Mouse (Mus musculus) liver, embryonic 15.5 days (tissue): ENCODE data around the gene Gm6614. TPM values are rescaled to one million over a fixed set of nuclear protein-coding genes. Genes with fewer than 3 reads are reported as not detected.
"Not testable (repeated sequence)": the region's sequence is repeated elsewhere in the genome, so short reads cannot be mapped to it uniquely, and the experiment has no call there.

Experiments used
- ATAC-seq: fragments of 200-750 bp; cut with Nextera tagmentation; 2 replicates; pipeline ENCODE4 v1.8.0; 2017; ENCODE audit warnings: moderate number of reproducible peaks, mild to moderate bottlenecking, moderate library complexity; ENCODE audit not compliant: insufficient read depth
- H3K27ac ChIP-seq: fragments of 300-500 bp; sonication (generic); replicated peaks from 2 replicates; pipeline ENCODE4 v1.5.1; 2015; ENCODE audit warnings: mild to moderate bottlenecking, inconsistent platforms
- H3K27me3 ChIP-seq: fragments of 300-500 bp; sonication (generic); 2 replicates; pipeline ENCODE4 v1.6.1; 2015; ENCODE audit warnings: mild to moderate bottlenecking, inconsistent platforms
- H3K36me3 ChIP-seq: fragments of 300-500 bp; sonication (generic); replicated peaks from 2 replicates; pipeline ENCODE4 v1.6.1; 2015; ENCODE audit warnings: moderate library complexity, mild to moderate bottlenecking, inconsistent platforms
- H3K4me1 ChIP-seq: fragments of 300-500 bp; sonication (generic); replicated peaks from 2 replicates; pipeline ENCODE4 v1.6.1; 2015; ENCODE audit warnings: inconsistent platforms
- H3K4me2 ChIP-seq: fragments of 300-500 bp; sonication (generic); 2 replicates; pipeline ENCODE4 v1.6.1; 2015; ENCODE audit warnings: moderate library complexity, mild to moderate bottlenecking, inconsistent platforms
- H3K4me3 ChIP-seq: fragments of 300-500 bp; sonication (generic); replicated peaks from 2 replicates; pipeline ENCODE4 v1.5.1; 2015; ENCODE audit warnings: mild to moderate bottlenecking, inconsistent platforms
- H3K9ac ChIP-seq: fragments of 300-500 bp; sonication (generic); 2 replicates; pipeline ENCODE4 v1.6.1; 2015; ENCODE audit warnings: moderate library complexity, mild to moderate bottlenecking, inconsistent platforms
- H3K9me3 ChIP-seq: fragments of 300-500 bp; sonication (generic); replicated peaks from 2 replicates; pipeline ENCODE4 v1.6.1; 2016; ENCODE audit warnings: inconsistent platforms
- WGBS: fragments of 180-500 bp; shearing (Covaris S2); methylation state at CpG from one replicate; pipeline ENCODE4 v1.1.7; 2015; ENCODE audit warnings: mixed read lengths; ENCODE audit not compliant: insufficient replicate concordance; 5-methylcytosine and 5-hydroxymethylcytosine counted together
- polyA plus RNA-seq: library from polyadenylated mRNA; unstranded; fragments of >200 nt; fragmentation: Nextera tagmentation; extraction: Ambion mirVana; gene quantifications from 2 replicates; pipeline ENCODE4 v1.2.1, GENCODE M21; 2015

Gene Gm6614
- polyA plus RNA-seq, result not detected in 2 replicates

DNA sequence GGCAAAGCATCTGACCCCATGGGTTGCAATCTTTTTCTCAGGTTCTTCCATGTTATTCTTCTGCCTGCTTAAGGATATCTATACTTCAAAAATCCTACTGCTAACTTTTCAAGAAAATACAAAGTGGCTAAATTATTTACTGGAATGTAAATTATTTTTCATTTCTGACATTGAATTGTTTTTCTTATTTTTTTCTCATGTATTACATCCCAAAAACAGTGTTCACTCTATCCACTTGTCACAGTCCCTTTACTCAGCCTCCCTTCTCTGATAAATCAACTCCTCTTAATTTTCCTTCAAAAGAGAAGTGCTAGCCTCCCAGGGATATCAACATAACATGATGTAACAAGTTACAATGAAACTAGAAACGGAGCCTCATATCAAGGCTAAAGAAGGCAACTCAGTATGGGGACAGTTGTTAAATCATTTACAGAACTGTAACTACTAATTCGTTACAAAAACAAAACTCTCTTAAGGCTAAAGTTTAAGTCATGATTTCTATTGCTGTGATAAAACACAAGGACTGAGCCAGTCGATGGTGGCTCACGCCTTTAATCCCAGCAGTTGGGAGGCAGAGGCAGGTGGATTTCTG lies at the start of gene Gm6614:
Gene Gm6614, minus strand, starts transcription at position 51 of the 592 bp plus-strand sequence.
- no peaks in the 10 kb centered on the region for H3K9me3 ChIP-seq
- H3K27me3 ChIP-seq, result no peaks in the 10 kb centered on the region
- H3K4me3 ChIP-seq, result no peak within 1 kb of the TSS
- H3K36me3 ChIP-seq, result no peaks in the 10 kb centered on the region
- no peak within 1 kb of the TSS for H3K27ac ChIP-seq
- no peak within 1 kb of the TSS for H3K4me2 ChIP-seq
- no peak for ATAC-seq
- H3K4me1 ChIP-seq, result no peaks in the 10 kb centered on the region
- WGBS, result 57% methylated on average over 4 of the region's 4 CpGs
- H3K9ac ChIP-seq, result no peak within 1 kb of the TSS

DNA sequence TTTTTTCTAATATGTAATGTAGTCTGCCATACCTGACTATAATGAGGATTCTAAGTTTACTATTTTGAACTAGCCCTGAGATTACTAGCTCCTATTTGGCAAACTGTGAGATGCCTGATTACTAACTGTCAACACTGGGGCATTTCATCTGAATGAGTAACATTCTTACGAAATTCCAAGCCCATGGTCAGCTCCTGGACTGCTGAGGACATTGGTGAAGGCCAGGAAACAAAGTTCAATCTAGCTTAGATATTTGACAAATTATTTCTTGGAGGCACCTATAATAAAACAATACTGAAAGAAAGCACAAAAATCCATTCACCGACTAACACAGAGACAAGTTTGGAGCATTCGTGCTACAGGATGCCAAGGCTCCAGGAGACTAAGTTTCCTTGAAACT lies 47.1 kb upstream of the Gm6614 start:
- H3K4me1 ChIP-seq, H3K9ac ChIP-seq, H3K27ac ChIP-seq, H3K4me3 ChIP-seq, H3K9me3 ChIP-seq, H3K27me3 ChIP-seq, ATAC-seq, H3K36me3 ChIP-seq, H3K4me2 ChIP-seq: not testable (repeated sequence)
- WGBS, result 56% methylated on average over 3 of the region's 3 CpGs

DNA sequence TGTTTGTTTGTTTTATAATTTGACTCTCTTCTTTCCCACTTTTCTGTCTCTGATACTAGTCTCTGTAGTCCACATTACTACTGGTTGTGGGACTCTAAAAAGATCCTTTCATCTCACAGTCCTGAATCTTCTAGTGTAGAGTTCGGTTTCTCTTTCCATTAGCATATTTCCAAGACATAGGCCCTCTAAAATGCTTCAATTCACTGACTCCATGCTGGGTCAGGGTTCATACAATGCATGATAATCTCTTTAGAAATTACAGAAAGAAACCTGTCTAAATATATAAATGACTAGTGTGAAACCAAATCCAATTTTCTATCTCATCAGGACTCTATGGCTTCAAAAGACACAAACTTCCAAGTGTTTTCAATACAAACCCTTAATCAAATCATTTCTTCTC lies 36.5 kb upstream of the Gm6614 start:
- H3K9me3 ChIP-seq, result no peaks in the 10 kb centered on the region
- WGBS, result 56% methylated on average over 1 of the region's 1 CpGs
- H3K27ac ChIP-seq, result no peak overlapping the region
- ATAC-seq, result no peak
- H3K4me3 ChIP-seq, result no peak overlapping the region
- H3K4me1 ChIP-seq, result no peaks in the 10 kb centered on the region
- no peaks in the 10 kb centered on the region for H3K36me3 ChIP-seq
- H3K4me2 ChIP-seq, result no peak overlapping the region
- no peaks in the 10 kb centered on the region for H3K27me3 ChIP-seq
- H3K9ac ChIP-seq, result no peak overlapping the region

DNA sequence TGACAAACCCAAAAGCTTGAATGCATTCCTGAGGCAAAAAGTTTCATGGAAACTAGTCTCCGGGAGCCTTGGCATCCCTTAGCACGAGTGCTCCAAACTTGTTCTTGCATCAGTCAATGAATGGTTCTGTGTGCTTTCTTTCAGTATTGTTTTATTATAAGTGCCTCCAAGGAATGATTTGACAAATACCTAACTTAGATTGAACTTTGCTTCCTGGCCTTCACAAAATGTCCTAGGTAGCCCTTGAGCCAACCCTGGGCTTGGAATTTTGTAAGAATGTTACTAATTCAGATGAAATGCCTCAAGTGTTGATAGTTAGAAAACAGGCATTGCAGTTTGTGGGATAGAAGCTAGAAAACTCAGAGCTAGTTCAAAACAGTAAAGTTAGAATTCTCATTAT lies 34.5 kb upstream of the Gm6614 start:
- H3K9me3 ChIP-seq, result no peaks in the 10 kb centered on the region
- no peak overlapping the region for H3K4me2 ChIP-seq
- H3K36me3 ChIP-seq, result no peaks in the 10 kb centered on the region
- H3K27me3 ChIP-seq, result no peaks in the 10 kb centered on the region
- H3K4me3 ChIP-seq, result no peak overlapping the region
- 73% methylated on average over 2 of the region's 2 CpGs for WGBS
- ATAC-seq, result no peak
- no peaks in the 10 kb centered on the region for H3K4me1 ChIP-seq
- H3K9ac ChIP-seq, result no peak overlapping the region
- H3K27ac ChIP-seq, result no peak overlapping the region

DNA sequence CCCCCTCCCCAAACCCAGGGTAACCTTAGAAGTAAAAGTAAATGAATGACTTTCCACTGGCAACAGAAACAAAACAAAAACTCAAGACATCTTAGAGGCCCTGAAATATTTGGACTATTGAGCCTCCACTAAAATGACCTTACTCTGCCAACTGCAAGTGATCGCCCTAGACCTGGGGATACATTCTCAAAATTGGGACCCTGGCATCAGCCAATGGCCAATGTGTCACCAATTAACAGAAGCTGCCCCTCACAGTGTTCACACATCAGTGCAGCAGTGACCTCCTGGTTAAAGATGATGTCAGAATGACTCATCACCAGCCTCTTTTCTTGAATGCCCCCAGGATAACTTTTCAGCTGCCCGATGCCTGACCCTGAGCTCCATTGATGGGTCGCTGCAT lies 30.7 kb upstream of the Gm6614 start:
- Histone ChIP-seq H3K4me1 (no peaks in the 10 kb centered on the region), H3K4me3 (no peak overlapping the region), H3K27ac (no peak overlapping the region), H3K4me2 (no peak overlapping the region), H3K36me3 (no peaks in the 10 kb centered on the region), H3K27me3 (no peaks in the 10 kb centered on the region), H3K9ac (no peak overlapping the region), H3K9me3 (no peaks in the 10 kb centered on the region)
- 72% methylated on average over 3 of the region's 3 CpGs for WGBS
- no peak for ATAC-seq

DNA sequence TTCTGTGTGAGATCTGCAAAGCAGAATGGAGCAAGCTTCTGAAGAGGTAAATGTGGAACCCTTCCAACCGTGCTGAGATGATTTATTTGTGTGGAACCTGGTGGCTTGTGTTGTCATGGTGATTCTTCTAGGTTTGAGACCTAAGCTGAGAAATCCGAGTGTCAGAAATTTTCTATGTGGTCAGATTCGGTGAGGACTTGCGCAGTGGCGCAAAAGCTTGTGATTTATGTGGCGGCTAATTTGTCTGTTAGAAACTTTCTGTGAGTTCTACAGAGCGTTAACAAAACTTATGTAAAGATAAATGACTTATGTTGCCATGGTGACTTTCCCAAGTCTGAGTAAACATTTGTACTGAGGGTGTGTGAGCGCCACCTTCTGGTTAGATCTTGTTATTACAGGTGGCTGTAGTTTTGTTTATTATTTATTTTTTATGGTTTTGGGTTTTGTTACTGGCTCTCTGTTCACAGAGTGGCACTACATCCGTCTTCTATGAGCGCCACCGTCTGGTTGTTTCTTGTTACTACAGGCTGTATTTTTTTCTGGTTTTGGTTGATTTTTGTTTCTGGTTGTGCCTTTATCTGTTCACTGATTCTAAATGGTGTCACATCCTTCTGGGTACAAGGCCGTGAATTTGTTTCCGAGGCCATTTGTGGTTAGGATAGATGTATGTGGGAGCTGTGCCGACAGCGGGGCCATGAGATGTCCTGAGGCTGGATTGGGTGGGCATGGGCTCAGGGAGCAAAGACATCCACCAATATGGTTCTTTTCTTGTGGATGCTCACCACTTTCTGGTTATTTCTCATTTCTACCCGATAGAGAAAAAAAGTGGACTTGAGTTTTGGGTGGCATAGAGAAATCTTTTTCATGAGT lies 29.3 kb upstream of the Gm6614 start:
- Histone ChIP-seq H3K4me3 (no peak overlapping the region), H3K4me2 (no peak overlapping the region), H3K27me3 (no peaks in the 10 kb centered on the region), H3K4me1 (no peaks in the 10 kb centered on the region), H3K9ac (no peak overlapping the region), H3K9me3 (no peaks in the 10 kb centered on the region), H3K27ac (no peak overlapping the region), H3K36me3 (no peaks in the 10 kb centered on the region)
- 40% methylated on average over 16 of the region's 16 CpGs for WGBS
- ATAC-seq, result no peak

DNA sequence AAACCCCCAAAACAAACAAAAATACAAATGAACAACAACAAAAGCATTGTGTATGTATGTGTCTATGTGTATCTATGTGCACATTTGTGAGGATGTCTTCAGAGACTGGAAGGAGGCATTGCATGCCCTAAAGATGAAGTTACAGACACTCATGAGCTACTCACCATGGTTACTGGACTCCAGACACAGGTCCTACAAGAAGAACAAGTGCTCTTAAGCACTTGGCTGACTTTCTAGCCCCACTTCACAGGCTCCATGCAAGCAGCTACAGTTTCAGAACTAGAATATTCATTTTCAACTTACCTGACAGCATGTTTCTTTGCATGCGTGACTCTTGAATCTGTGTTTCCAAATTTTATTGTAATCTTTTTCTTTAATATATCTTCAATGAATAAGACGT lies 24.6 kb upstream of the Gm6614 start:
- no peaks in the 10 kb centered on the region for H3K27me3 ChIP-seq
- no peak overlapping the region for H3K4me2 ChIP-seq
- H3K9ac ChIP-seq, result no peak overlapping the region
- no peaks in the 10 kb centered on the region for H3K4me1 ChIP-seq
- 42% methylated on average over 2 of the region's 2 CpGs for WGBS
- no peak for ATAC-seq
- H3K9me3 ChIP-seq, result no peaks in the 10 kb centered on the region
- H3K4me3 ChIP-seq, result no peak overlapping the region
- H3K27ac ChIP-seq, result no peak overlapping the region
- no peaks in the 10 kb centered on the region for H3K36me3 ChIP-seq

DNA sequence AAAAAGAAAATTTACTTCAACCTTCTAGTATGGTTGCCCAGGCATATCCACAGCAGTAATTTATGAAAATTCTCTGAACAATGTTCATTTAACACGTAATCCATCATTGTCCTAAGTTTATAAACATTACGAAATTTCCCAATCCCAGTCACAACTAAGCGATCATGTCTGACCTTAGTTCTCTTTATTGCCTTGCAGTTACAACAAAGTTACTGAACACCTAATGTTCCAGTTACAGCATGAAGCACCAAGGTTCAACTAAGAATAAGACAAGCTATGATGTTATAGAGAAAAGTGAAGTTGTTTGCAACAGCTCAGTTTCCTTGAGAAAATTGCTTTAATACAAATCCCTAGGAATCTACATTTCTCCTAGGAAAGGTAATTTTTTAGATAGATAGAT lies 10.5 kb upstream of the Gm6614 start:
- Histone ChIP-seq H3K4me2 (no peak overlapping the region), H3K27me3 (no peaks in the 10 kb centered on the region), H3K36me3 (no peaks in the 10 kb centered on the region), H3K4me1 (no peaks in the 10 kb centered on the region), H3K9me3 (no peaks in the 10 kb centered on the region), H3K4me3 (no peak overlapping the region), H3K27ac (no peak overlapping the region), H3K9ac (no peak overlapping the region)
- no peak for ATAC-seq
- WGBS, result 57% methylated on average over 3 of the region's 3 CpGs

DNA sequence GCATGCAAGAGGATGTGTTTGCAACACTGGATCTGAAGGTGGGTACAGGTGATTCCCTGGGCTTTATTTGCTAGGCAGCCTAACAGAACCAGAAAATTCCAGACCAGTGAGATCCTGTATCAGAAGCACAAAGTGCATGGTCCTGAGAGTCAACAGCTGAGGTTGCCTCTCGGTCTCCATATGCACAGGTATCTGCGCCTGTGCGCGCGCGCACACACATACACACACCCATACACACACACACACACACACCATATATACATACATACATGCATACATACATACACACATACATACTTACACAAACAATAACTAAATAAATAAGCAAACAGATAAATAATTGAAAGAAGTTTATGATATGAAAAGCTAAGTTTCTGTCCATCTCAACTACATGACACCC lies 24.4 kb downstream of the Gm6614 start:
- ATAC-seq, result no peak
- no peak overlapping the region for H3K4me2 ChIP-seq
- no peaks in the 10 kb centered on the region for H3K27me3 ChIP-seq
- H3K9me3 ChIP-seq, result no peaks in the 10 kb centered on the region
- WGBS, result 85% methylated on average over 6 of the region's 6 CpGs
- no peaks in the 10 kb centered on the region for H3K4me1 ChIP-seq
- no peak overlapping the region for H3K4me3 ChIP-seq
- no peaks in the 10 kb centered on the region for H3K36me3 ChIP-seq
- H3K9ac ChIP-seq, result no peak overlapping the region
- no peak overlapping the region for H3K27ac ChIP-seq

DNA sequence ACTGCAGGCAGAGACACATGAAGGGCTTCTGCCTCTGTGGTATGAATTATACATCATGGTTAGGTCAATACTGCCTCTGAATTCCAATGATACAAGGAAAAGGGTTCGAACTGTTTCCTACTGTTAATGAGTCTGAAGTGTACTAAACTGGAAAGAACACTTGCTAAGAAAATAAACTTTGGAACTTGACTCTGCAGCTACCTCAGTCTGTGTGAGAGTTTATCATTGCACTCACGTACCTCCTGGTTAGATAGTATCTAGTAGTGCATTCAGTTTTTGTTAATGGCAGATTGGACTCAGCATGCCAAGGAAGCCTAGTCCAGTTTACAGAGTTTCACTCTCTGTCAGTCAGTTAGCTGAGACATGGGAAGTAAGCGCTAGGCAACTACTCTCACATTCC lies 26.6 kb downstream of the Gm6614 start:
- Histone ChIP-seq H3K27me3 (no peaks in the 10 kb centered on the region), H3K9me3 (no peaks in the 10 kb centered on the region), H3K4me3 (no peak overlapping the region), H3K36me3 (no peaks in the 10 kb centered on the region), H3K4me2 (no peak overlapping the region), H3K9ac (no peak overlapping the region), H3K27ac (no peak overlapping the region), H3K4me1 (no peaks in the 10 kb centered on the region)
- 47% methylated on average over 3 of the region's 3 CpGs for WGBS
- ATAC-seq, result no peak

DNA sequence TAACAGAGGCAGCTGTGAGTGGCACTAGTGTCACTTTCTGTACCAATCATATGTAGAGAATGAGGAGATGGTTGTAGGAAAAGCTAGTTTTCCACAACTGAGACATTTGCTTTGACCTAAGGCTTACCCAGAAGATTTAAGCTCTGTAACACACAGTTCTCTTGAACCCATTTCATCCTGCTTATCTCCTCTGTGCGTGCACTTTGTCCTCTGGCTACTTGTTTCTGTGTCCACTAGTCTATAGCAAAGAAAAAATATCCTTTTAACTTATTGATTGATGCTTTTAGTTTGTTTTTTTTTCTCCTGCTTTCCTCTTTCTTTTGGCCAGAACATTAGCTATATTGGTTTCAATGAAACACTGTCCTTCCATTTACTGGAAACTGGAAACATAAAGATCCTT lies 48.8 kb downstream of the Gm6614 start:
- H3K27me3 ChIP-seq, result no peaks in the 10 kb centered on the region
- H3K9me3 ChIP-seq, result no peaks in the 10 kb centered on the region
- no peak for ATAC-seq
- no peak overlapping the region for H3K27ac ChIP-seq
- no peaks in the 10 kb centered on the region for H3K36me3 ChIP-seq
- H3K9ac ChIP-seq, result no peak overlapping the region
- H3K4me3 ChIP-seq, result no peak overlapping the region
- 26% methylated on average over 1 of the region's 1 CpGs for WGBS
- no peaks in the 10 kb centered on the region for H3K4me1 ChIP-seq
- H3K4me2 ChIP-seq, result no peak overlapping the region
